Mouse (Mus musculus): ENCODE data around the gene Ddhd1. TPM values are rescaled to one million over a fixed set of nuclear protein-coding genes. Genes with fewer than 3 reads are reported as not detected.

The Ddhd1 gene
- polyA plus RNA-seq, 1 experiment: 10.6 TPM

GRCm38 (mm10) chr14:45647175-45647574, 10.8 kb downstream of the Ddhd1 start:
- DNase-seq (ENCODE audit: low read depth in 1 of 2, low spot score in 2 of 2): no peak
- Histone ChIP-seq H3K27ac (ENCODE audit: insufficient read depth, low read length) (no peak overlapping the region), H3K4me1 (ENCODE audit: control insufficient read depth, insufficient read depth, insufficient read length) (peaks cover 3% of the 10 kb centered on the region; the same call in 1 of the 2 replicates), H3K4me3 (ENCODE audit: extremely low read depth, insufficient read depth, insufficient read length) (no peak overlapping the region), H3K36me3 (ENCODE audit: control insufficient read depth, insufficient read depth, low read length) (no peaks in the 10 kb centered on the region), H3K27me3 (ENCODE audit: control insufficient read depth, insufficient read depth, low read length) (no peaks in the 10 kb centered on the region)
- TF ChIP-seq CTCF (IDR thresholded peaks at IDR 0.05; ENCODE audit: extremely low read depth, insufficient read depth, insufficient read length, insufficient replicate concordance): no peak
- TF ChIP-seq POLR2A (IDR thresholded peaks at IDR 0.05; ENCODE audit: low read depth, low read length): no peak
- 91% methylated on average over 7 of the region's 7 CpGs for WGBS

- DNase-seq (ENCODE audit: low read depth in 1 of 2, low spot score in 2 of 2): no peak
Measured at GRCm38 (mm10) chr14:45644786-45645185, 13.2 kb downstream of the Ddhd1 start.

GRCm38 (mm10) chr14:45644202-45644601, 13.7 kb downstream of the Ddhd1 start:
- no peak for DNase-seq (ENCODE audit: low read depth in 1 of 2, low spot score in 2 of 2)
- no peaks in the 10 kb centered on the region for H3K36me3 ChIP-seq (ENCODE audit: control insufficient read depth, insufficient read depth, low read length)
- no peak overlapping the region for H3K4me3 ChIP-seq (ENCODE audit: extremely low read depth, insufficient read depth, insufficient read length)
- no peaks in the 10 kb centered on the region for H3K27me3 ChIP-seq (ENCODE audit: control insufficient read depth, insufficient read depth, low read length)
- peaks cover 3% of the 10 kb centered on the region; the same call in 1 of the 2 replicates for H3K4me1 ChIP-seq (ENCODE audit: control insufficient read depth, insufficient read depth, insufficient read length)
- H3K27ac ChIP-seq (ENCODE audit: insufficient read depth, low read length): no peak overlapping the region
- 86% methylated on average over 7 of the region's 7 CpGs for WGBS
- no peak for TF ChIP-seq CTCF (IDR thresholded peaks at IDR 0.05; ENCODE audit: extremely low read depth, insufficient read depth, insufficient read length, insufficient replicate concordance)

More at GRCm38 (mm10) chr14:45644786-45645185, 13.2 kb downstream of the Ddhd1 start:
- Histone ChIP-seq H3K27ac (ENCODE audit: insufficient read depth, low read length) (no peak overlapping the region), H3K4me3 (ENCODE audit: extremely low read depth, insufficient read depth, insufficient read length) (no peak overlapping the region), H3K36me3 (ENCODE audit: control insufficient read depth, insufficient read depth, low read length) (no peaks in the 10 kb centered on the region), H3K4me1 (ENCODE audit: control insufficient read depth, insufficient read depth, insufficient read length) (peaks cover 3% of the 10 kb centered on the region; the same call in 1 of the 2 replicates), H3K27me3 (ENCODE audit: control insufficient read depth, insufficient read depth, low read length) (no peaks in the 10 kb centered on the region)
- 86% methylated on average over 1 of the region's 1 CpGs for WGBS
- TF ChIP-seq CTCF (IDR thresholded peaks at IDR 0.05; ENCODE audit: extremely low read depth, insufficient read depth, insufficient read length, insufficient replicate concordance): no peak
- no peak for TF ChIP-seq POLR2A (IDR thresholded peaks at IDR 0.05; ENCODE audit: low read depth, low read length)

GRCm38 (mm10) chr14:45643461-45643860, 14.5 kb downstream of the Ddhd1 start:
- H3K27me3 ChIP-seq (ENCODE audit: control insufficient read depth, insufficient read depth, low read length): no peaks in the 10 kb centered on the region
- TF ChIP-seq POLR2A (IDR thresholded peaks at IDR 0.05; ENCODE audit: low read depth, low read length): no peak
- TF ChIP-seq CTCF (IDR thresholded peaks at IDR 0.05; ENCODE audit: extremely low read depth, insufficient read depth, insufficient read length, insufficient replicate concordance): no peak
- 87% methylated on average over 3 of the region's 3 CpGs for WGBS
- H3K4me3 ChIP-seq (ENCODE audit: extremely low read depth, insufficient read depth, insufficient read length): no peak overlapping the region
- H3K36me3 ChIP-seq (ENCODE audit: control insufficient read depth, insufficient read depth, low read length): no peaks in the 10 kb centered on the region
- no peak for DNase-seq (ENCODE audit: low read depth in 1 of 2, low spot score in 2 of 2)
- no peak overlapping the region for H3K27ac ChIP-seq (ENCODE audit: insufficient read depth, low read length)
- H3K4me1 ChIP-seq (ENCODE audit: control insufficient read depth, insufficient read depth, insufficient read length): peaks cover 1% of the 10 kb centered on the region; the same call in 1 of the 2 replicates

GRCm38 (mm10) chr14:45642795-45643194, 15.1 kb downstream of the Ddhd1 start:
- no peak overlapping the region for H3K4me3 ChIP-seq (ENCODE audit: extremely low read depth, insufficient read depth, insufficient read length)
- TF ChIP-seq POLR2A (IDR thresholded peaks at IDR 0.05; ENCODE audit: low read depth, low read length) (no peak), CTCF (IDR thresholded peaks at IDR 0.05; ENCODE audit: extremely low read depth, insufficient read depth, insufficient read length, insufficient replicate concordance) (no peak)
- no peak overlapping the region for H3K27ac ChIP-seq (ENCODE audit: insufficient read depth, low read length)
- no peaks in the 10 kb centered on the region for H3K36me3 ChIP-seq (ENCODE audit: control insufficient read depth, insufficient read depth, low read length)
- no peaks in the 10 kb centered on the region for H3K4me1 ChIP-seq (ENCODE audit: control insufficient read depth, insufficient read depth, insufficient read length)
- H3K27me3 ChIP-seq (ENCODE audit: control insufficient read depth, insufficient read depth, low read length): no peaks in the 10 kb centered on the region
- 91% methylated on average over 5 of the region's 5 CpGs for WGBS
- no peak for DNase-seq (ENCODE audit: low read depth in 1 of 2, low spot score in 2 of 2)

- no peak overlapping the region for H3K27ac ChIP-seq (ENCODE audit: insufficient read depth, low read length)
- no peaks in the 10 kb centered on the region for H3K36me3 ChIP-seq (ENCODE audit: control insufficient read depth, insufficient read depth, low read length)
- no peak overlapping the region for H3K4me3 ChIP-seq (ENCODE audit: extremely low read depth, insufficient read depth, insufficient read length)
- 83% methylated on average over 9 of the region's 9 CpGs for WGBS
- TF ChIP-seq POLR2A (IDR thresholded peaks at IDR 0.05; ENCODE audit: low read depth, low read length) (no peak), CTCF (IDR thresholded peaks at IDR 0.05; ENCODE audit: extremely low read depth, insufficient read depth, insufficient read length, insufficient replicate concordance) (no peak)
- no peaks in the 10 kb centered on the region for H3K27me3 ChIP-seq (ENCODE audit: control insufficient read depth, insufficient read depth, low read length)
- H3K4me1 ChIP-seq (ENCODE audit: control insufficient read depth, insufficient read depth, insufficient read length): no peaks in the 10 kb centered on the region
- DNase-seq (ENCODE audit: low read depth in 1 of 2, low spot score in 2 of 2): no peak
Measured at GRCm38 (mm10) chr14:45642217-45642616, 15.7 kb downstream of the Ddhd1 start.

- H3K36me3 ChIP-seq (ENCODE audit: control insufficient read depth, insufficient read depth, low read length): no peaks in the 10 kb centered on the region
- no peaks in the 10 kb centered on the region for H3K4me1 ChIP-seq (ENCODE audit: control insufficient read depth, insufficient read depth, insufficient read length)
- 82% methylated on average over 5 of the region's 5 CpGs for WGBS
- no peak for DNase-seq (ENCODE audit: low read depth in 1 of 2, low spot score in 2 of 2)
- H3K4me3 ChIP-seq (ENCODE audit: extremely low read depth, insufficient read depth, insufficient read length): no peak overlapping the region
- no peak for TF ChIP-seq CTCF (IDR thresholded peaks at IDR 0.05; ENCODE audit: extremely low read depth, insufficient read depth, insufficient read length, insufficient replicate concordance)
- no peak for TF ChIP-seq POLR2A (IDR thresholded peaks at IDR 0.05; ENCODE audit: low read depth, low read length)
- no peak overlapping the region for H3K27ac ChIP-seq (ENCODE audit: insufficient read depth, low read length)
- H3K27me3 ChIP-seq (ENCODE audit: control insufficient read depth, insufficient read depth, low read length): no peaks in the 10 kb centered on the region
Measured at GRCm38 (mm10) chr14:45638717-45639116, 19.2 kb downstream of the Ddhd1 start.
